Mouse (Mus musculus): ENCODE data around the gene Il17rc. TPM values are rescaled to one million over a fixed set of nuclear protein-coding genes. Genes with fewer than 3 reads are reported as not detected.

Il17rc gene
- total RNA-seq, 2 experiments from 2014 or later = not detected

Other genes with a start within 250 kb of the Il17rc start
- 30.6 and 34.0 TPM in 2 replicates for gene Mtmr14, start 233.6 kb upstream of the Il17rc start, total RNA-seq (2015)
- gene Mtmr14, start 233.6 kb upstream of the Il17rc start, total RNA-seq (2017) = 56.5 and 60.9 TPM in 2 replicates
- 0.20 and 0.30 TPM in 2 replicates for gene Cpne9, start 189.1 kb upstream of the Il17rc start, total RNA-seq (2015)
- 0.15 and 0.45 TPM in 2 replicates for gene Cpne9, start 189.1 kb upstream of the Il17rc start, total RNA-seq (2017)
- 47.0 and 47.6 TPM in 2 replicates for gene Brpf1, start 164.3 kb upstream of the Il17rc start, total RNA-seq (2015)
- 54.7 and 64.4 TPM in 2 replicates for gene Brpf1, start 164.3 kb upstream of the Il17rc start, total RNA-seq (2017)
- 10.6 and 12.0 TPM in 2 replicates for gene Ogg1, start 144.5 kb upstream of the Il17rc start, total RNA-seq (2015)
- gene Ogg1, start 144.5 kb upstream of the Il17rc start, total RNA-seq (2017) = 5.5 and 10.3 TPM in 2 replicates
- gene Camk1, start 127.4 kb upstream of the Il17rc start, total RNA-seq (2015) = 31.8 and 39.6 TPM in 2 replicates
- 57.6 and 68.3 TPM in 2 replicates for gene Camk1, start 127.4 kb upstream of the Il17rc start, total RNA-seq (2017)
- gene Tada3, start 93.5 kb upstream of the Il17rc start, total RNA-seq (2015) = 20.1 and 23.6 TPM in 2 replicates
- 14.1 and 15.9 TPM in 2 replicates for gene Tada3, start 93.5 kb upstream of the Il17rc start, total RNA-seq (2017)
- gene Arpc4, start 93.3 kb upstream of the Il17rc start, total RNA-seq (2015) = 255 and 284 TPM in 2 replicates
- gene Arpc4, start 93.3 kb upstream of the Il17rc start, total RNA-seq (2017) = 427 and 451 TPM in 2 replicates
- 6.2 and 7.2 TPM in 2 replicates for gene Ttll3, start 82.2 kb upstream of the Il17rc start, total RNA-seq (2015)
- gene Ttll3, start 82.2 kb upstream of the Il17rc start, total RNA-seq (2017) = 7.7 and 9.9 TPM in 2 replicates
- 2.5 and 6.2 TPM in 2 replicates for gene Rpusd3, start 52.1 kb upstream of the Il17rc start, total RNA-seq (2015)
- gene Rpusd3, start 52.1 kb upstream of the Il17rc start, total RNA-seq (2017) = 2.5 and 3.0 TPM in 2 replicates
- gene Cidec, start 35.7 kb upstream of the Il17rc start, total RNA-seq (2015) = not detected in 2 replicates
- gene Cidec, start 35.7 kb upstream of the Il17rc start, total RNA-seq (2017) = not detected in 2 replicates
- gene Jagn1, start 28.9 kb upstream of the Il17rc start, total RNA-seq (2015) = 34.2 and 43.6 TPM in 2 replicates
- 11.0 and 12.7 TPM in 2 replicates for gene Jagn1, start 28.9 kb upstream of the Il17rc start, total RNA-seq (2017)
- not detected in 2 replicates for gene Il17re, start 12.9 kb upstream of the Il17rc start, total RNA-seq (2015)
- not detected in 2 replicates for gene Il17re, start 12.9 kb upstream of the Il17rc start, total RNA-seq (2017)
- 0.27 and 2.1 TPM in 2 replicates for gene Creld1, start 11.9 kb downstream of the Il17rc start, total RNA-seq (2015)
- gene Creld1, start 11.9 kb downstream of the Il17rc start, total RNA-seq (2017) = 1.9 and 3.4 TPM in 2 replicates
- 0.09 TPM in 1 of 2 replicates, not detected in the other for gene Prrt3, start 30.5 kb downstream of the Il17rc start, total RNA-seq (2015)
- not detected in 2 replicates for gene Prrt3, start 30.5 kb downstream of the Il17rc start, total RNA-seq (2017)
- gene Emc3, start 60.2 kb downstream of the Il17rc start, total RNA-seq (2015) = 60.0 and 61.6 TPM in 2 replicates
- gene Emc3, start 60.2 kb downstream of the Il17rc start, total RNA-seq (2017) = 33.0 and 38.4 TPM in 2 replicates
- 8.7 and 10.7 TPM in 2 replicates for gene Fancd2, start 60.3 kb downstream of the Il17rc start, total RNA-seq (2015)
- 14.4 and 16.2 TPM in 2 replicates for gene Fancd2, start 60.3 kb downstream of the Il17rc start, total RNA-seq (2017)
- gene Fancd2os, start 129.3 kb downstream of the Il17rc start, total RNA-seq (2015) = 0.18 TPM in 1 of 2 replicates, not detected in the other
- gene Fancd2os, start 129.3 kb downstream of the Il17rc start, total RNA-seq (2017) = not detected in 2 replicates
- 364 and 398 TPM in 2 replicates for gene Brk1, start 133.3 kb downstream of the Il17rc start, total RNA-seq (2015)
- gene Brk1, start 133.3 kb downstream of the Il17rc start, total RNA-seq (2017) = 185 and 211 TPM in 2 replicates
- gene Vhl, start 152.5 kb downstream of the Il17rc start, total RNA-seq (2015) = 38.3 and 39.8 TPM in 2 replicates
- gene Vhl, start 152.5 kb downstream of the Il17rc start, total RNA-seq (2017) = 24.1 and 28.0 TPM in 2 replicates
- gene Irak2, start 167.0 kb downstream of the Il17rc start, total RNA-seq (2015) = 22.5 and 25.3 TPM in 2 replicates
- 63.1 and 83.2 TPM in 2 replicates for gene Irak2, start 167.0 kb downstream of the Il17rc start, total RNA-seq (2017)
- gene Tatdn2, start 225.6 kb downstream of the Il17rc start, total RNA-seq (2015) = 22.5 and 23.2 TPM in 2 replicates
- gene Tatdn2, start 225.6 kb downstream of the Il17rc start, total RNA-seq (2017) = 107 and 126 TPM in 2 replicates
- 1.1 and 4.4 TPM in 2 replicates for gene Ghrl, start 248.5 kb downstream of the Il17rc start, total RNA-seq (2015)
- 0.26 TPM in 1 of 2 replicates, not detected in the other for gene Ghrl, start 248.5 kb downstream of the Il17rc start, total RNA-seq (2017)